Mouse (Mus musculus): Measurements from ENCODE around the gene Atp9a.

- TF ChIP-seq CTCF (IDR thresholded peaks at IDR 0.05; ENCODE audit: extremely low read depth, insufficient read depth, low read length): no peak
- TF ChIP-seq POLR2A (IDR thresholded peaks at IDR 0.05; ENCODE audit: extremely low read depth, insufficient read depth, low read length): no peak
Observed at GRCm38 (mm10) chr2:168613092-168613880, 128.9 kb downstream of the Atp9a start.
